Mouse (Mus musculus): ENCODE results near the gene Terb1. TPM values are rescaled to one million over a fixed set of nuclear protein-coding genes. Genes with fewer than 3 reads are reported as not detected.

Gene Terb1
- polyA plus RNA-seq, 1 experiment, result 0.05 TPM

- Histone ChIP-seq H3K4me3 (replicated peaks; ENCODE audit: extremely low read depth, low read depth, low read length) (no peak overlapping the region), H3K4me1 (ENCODE audit: control insufficient read depth, insufficient read depth, low read length) (no peaks in the 10 kb centered on the region)
- TF ChIP-seq CTCF (IDR thresholded peaks at IDR 0.05; ENCODE audit: insufficient read depth, low read length) (no peak), POLR2A (IDR thresholded peaks at IDR 0.05; ENCODE audit: borderline replicate concordance, extremely low read depth, low read depth, low read length) (no peak)
- WGBS, result 72% methylated on average over 6 of the region's 6 CpGs
- no peak for DNase-seq
Observed at GRCm38 (mm10) chr8:104406340-104407128, 103.2 kb downstream of the Terb1 start.

GRCm38 (mm10) chr8:104405430-104406187 lies 104.1 kb downstream of the Terb1 start:
- Histone ChIP-seq H3K4me3 (replicated peaks; ENCODE audit: extremely low read depth, low read depth, low read length) (no peak overlapping the region), H3K4me1 (ENCODE audit: control insufficient read depth, insufficient read depth, low read length) (no peaks in the 10 kb centered on the region)
- 51% methylated on average over 15 of the region's 15 CpGs for WGBS
- TF ChIP-seq POLR2A (IDR thresholded peaks at IDR 0.05; ENCODE audit: borderline replicate concordance, extremely low read depth, low read depth, low read length) (no peak), CTCF (IDR thresholded peaks at IDR 0.05; ENCODE audit: insufficient read depth, low read length) (no peak)
- no peak for DNase-seq

DNA sequence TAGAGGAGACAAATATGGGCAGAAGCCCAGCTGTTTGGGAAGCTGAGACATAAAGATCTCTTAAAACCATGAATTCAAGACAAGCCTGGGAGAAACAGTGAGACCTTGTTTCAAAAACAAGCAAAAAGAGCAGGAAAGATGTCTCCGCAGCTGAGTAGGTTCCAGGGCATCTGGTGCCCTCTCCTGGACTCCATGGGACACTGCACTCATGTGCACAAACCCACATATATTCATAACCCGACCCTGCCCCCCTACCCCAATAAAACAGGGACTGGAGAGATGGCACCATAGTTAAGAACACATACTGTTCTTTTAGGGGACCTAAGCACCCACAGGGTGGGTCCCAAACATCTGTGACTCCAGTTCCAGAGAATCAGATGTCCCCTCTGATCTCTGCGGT lies 106.1 kb downstream of the Terb1 start:
- peak; percentile 73 for TF ChIP-seq CTCF (IDR thresholded peaks at IDR 0.05; ENCODE audit: insufficient read depth, low read length)
- no peak for TF ChIP-seq POLR2A (IDR thresholded peaks at IDR 0.05; ENCODE audit: borderline replicate concordance, extremely low read depth, low read depth, low read length)
- H3K4me3 ChIP-seq (replicated peaks; ENCODE audit: extremely low read depth, low read depth, low read length), result no peak overlapping the region
- 77% methylated on average over 3 of the region's 3 CpGs for WGBS

More for the DNA sequence above, 106.1 kb downstream of the Terb1 start:
- no peaks in the 10 kb centered on the region for H3K4me1 ChIP-seq (ENCODE audit: control insufficient read depth, insufficient read depth, low read length)
- no peak for DNase-seq

Other genes starting within 250 kb of the Terb1 start
- not detected in 2 replicates for gene Cmtm2a, start 216.7 kb downstream of the Terb1 start, polyA plus RNA-seq (2012; rRNA removed)
- not detected in 2 replicates for gene Gm45711, start 199.8 kb downstream of the Terb1 start, polyA plus RNA-seq (2012; rRNA removed)
- not detected in 2 replicates for gene Cmtm1, start 199.8 kb downstream of the Terb1 start, polyA plus RNA-seq (2012; rRNA removed)
- not detected in 2 replicates for gene Gm11020, start 188.3 kb downstream of the Terb1 start, polyA plus RNA-seq (2012; rRNA removed)
- gene Cmtm2b, start 187.7 kb downstream of the Terb1 start, polyA plus RNA-seq (2012; rRNA removed), result not detected in 2 replicates
- gene Cmtm3, start 170.5 kb downstream of the Terb1 start, polyA plus RNA-seq (2012; rRNA removed), result 154 and 173 TPM in 2 replicates
- gene Cmtm4, start 114.1 kb downstream of the Terb1 start, polyA plus RNA-seq (2012; rRNA removed), result 14.9 and 22.4 TPM in 2 replicates
- 20.2 and 32.1 TPM in 2 replicates for gene Dync1li2, start 66.9 kb downstream of the Terb1 start, polyA plus RNA-seq (2012; rRNA removed)
- gene Nae1, start 24.7 kb upstream of the Terb1 start, polyA plus RNA-seq (2012; rRNA removed), result 7.4 and 17.1 TPM in 2 replicates
- gene Car7, start 24.8 kb upstream of the Terb1 start, polyA plus RNA-seq (2012; rRNA removed), result 1.4 and 1.8 TPM in 2 replicates
- gene Pdp2, start 81.5 kb upstream of the Terb1 start, polyA plus RNA-seq (2012; rRNA removed), result 3.4 and 4.4 TPM in 2 replicates
- gene Cdh16, start 114.5 kb upstream of the Terb1 start, polyA plus RNA-seq (2012; rRNA removed), result 9.6 and 16.2 TPM in 2 replicates
- 10.9 and 19.5 TPM in 2 replicates for gene Rrad, start 121.4 kb upstream of the Terb1 start, polyA plus RNA-seq (2012; rRNA removed)
- 34.7 and 35.3 TPM in 2 replicates for gene Ciao2b, start 132.1 kb upstream of the Terb1 start, polyA plus RNA-seq (2012; rRNA removed)
- gene Ces2a, start 224.1 kb upstream of the Terb1 start, polyA plus RNA-seq (2012; rRNA removed), result 0.14 and 0.55 TPM in 2 replicates